ENCODE assay signal across 16 mouse cellular contexts in genomic region chr1:183107476-183107875, GRCm38 (mm10).
"Had no signal": no experiment of that assay in that cellular context is flagged by ENCODE, and none has a peak within 500 bp of the region (broad histone marks: within the 10 kb centered on the region; RNA-seq: fewer than 3 reads in every experiment).

No protein-coding gene starts in this region.

- H3K4me3 ChIP-seq: left cerebral cortex, adult 2 months; liver, embryonic 15.5 days; midbrain, embryonic 10.5 days; neural tube, embryonic 13.5 days had no signal

- H3K27me3 ChIP-seq: liver, embryonic 15.5 days; neural tube, embryonic 13.5 days had no signal

- H3K9ac ChIP-seq: liver, embryonic 15.5 days; neural tube, embryonic 13.5 days had no signal

- H3K36me3 ChIP-seq: liver, embryonic 15.5 days; midbrain, embryonic 10.5 days; neural tube, embryonic 13.5 days had no signal

- H3K4me1 ChIP-seq: liver, embryonic 15.5 days had no signal

- H3K4me2 ChIP-seq: liver, embryonic 11.5 days; liver, embryonic 15.5 days; neural tube, embryonic 13.5 days had no signal

- ATAC-seq: inflammation-experienced regulatory T-cells, adult 6 months; intestine, postnatal 0 days; lung, postnatal 0 days; midbrain, embryonic 16.5 days had no signal

- H3K27ac ChIP-seq: left cerebral cortex, adult 2 months; liver, embryonic 15.5 days; midbrain, embryonic 10.5 days; neural tube, embryonic 13.5 days had no signal

- DNase-seq: kidney, adult 8-10 months; kidney, postnatal 14 days; lung, adult 2 months; lung, postnatal 4 days; retina, postnatal 1 day; right cerebral cortex, postnatal 4 days; spleen, adult 18-20 months had no signal

- H3K9me3 ChIP-seq: liver, embryonic 15.5 days; midbrain, embryonic 10.5 days; neural tube, embryonic 13.5 days had no signal
